Mouse (Mus musculus) E14TG2a.4 (cell line): ENCODE measurements at regions not wholly inside any gene's neighbourhood (a gene's known extent, or its start where the extent isn't known, plus 50 kb on each side); places are given as distances from the start of the nearest gene placed in this dataset.

ENCODE experiments used
- CTCF ChIP-seq: conservative IDR thresholded peaks from 2 replicates; pipeline ENCODE4 v1.5.1; 2014; ENCODE audit warnings: low read length
- POU5F1 ChIP-seq: IDR thresholded peaks from 2 replicates; pipeline ENCODE4 v1.6.1; 2014; ENCODE audit warnings: low read length, borderline replicate concordance

DNA sequence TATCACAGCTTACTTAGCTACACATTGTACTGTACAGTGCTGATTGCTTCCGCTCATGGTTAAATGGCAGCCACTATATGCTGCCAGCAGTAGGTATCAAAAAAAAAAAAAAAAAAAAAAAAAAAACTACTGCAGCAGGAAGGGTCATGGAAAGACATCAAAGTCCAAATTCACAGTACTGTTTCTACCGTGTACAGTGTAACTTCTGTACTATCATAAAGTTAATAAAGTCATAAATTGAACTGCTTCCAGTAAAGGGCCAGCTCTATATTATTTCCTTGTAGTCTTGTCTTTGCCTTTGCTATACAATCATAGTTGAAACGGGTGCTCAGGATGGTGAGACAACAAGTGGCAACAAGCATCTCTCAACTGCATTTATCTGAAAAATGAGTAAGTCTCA, 552.6 kb upstream of the Mpdz start:
- TF ChIP-seq CTCF (no peak), POU5F1 (no peak)
